Mouse (Mus musculus) limb, embryonic 12.5 days (tissue): Measurements from ENCODE around the gene Cbx7. TPM values are rescaled to one million over a fixed set of nuclear protein-coding genes. Genes with fewer than 3 reads are reported as not detected.

Experiments
- ATAC-seq: fragments of 200-750 bp; cut with Nextera tagmentation; 2 replicates; pipeline ENCODE4 v1.8.0; 2017; ENCODE audit warnings: low read depth, moderate TSS enrichment; ENCODE audit not compliant: insufficient number of reproducible peaks, insufficient read depth, low FRiP score, low TSS enrichment
- H3K27ac ChIP-seq: fragments of 300-500 bp; sonication (generic); 2 replicates; pipeline ENCODE4 v1.5.1; 2016; ENCODE audit warnings: mild to moderate bottlenecking, moderate library complexity
- H3K27me3 ChIP-seq: fragments of 300-500 bp; sonication (generic); 2 replicates; pipeline ENCODE4 v1.6.1; 2016; ENCODE audit warnings: mild to moderate bottlenecking, moderate library complexity
- H3K36me3 ChIP-seq: fragments of 300-500 bp; sonication (generic); 2 replicates; pipeline ENCODE4 v1.6.1; 2016; ENCODE audit warnings: mild to moderate bottlenecking, moderate library complexity
- H3K4me1 ChIP-seq: fragments of 300-500 bp; sonication (generic); replicated peaks from 2 replicates; pipeline ENCODE4 v1.6.1; 2016
- H3K4me2 ChIP-seq: fragments of 300-500 bp; sonication (generic); 2 replicates; pipeline ENCODE4 v1.6.1; 2016; ENCODE audit warnings: mild to moderate bottlenecking, moderate library complexity
- H3K4me3 ChIP-seq: fragments of 300-500 bp; sonication (generic); replicated peaks from 2 replicates; pipeline ENCODE4 v1.5.1; 2016; ENCODE audit warnings: mild to moderate bottlenecking
- H3K9ac ChIP-seq: fragments of 300-500 bp; sonication (generic); replicated peaks from 2 replicates; pipeline ENCODE4 v1.6.1; 2016; ENCODE audit warnings: mild to moderate bottlenecking, moderate library complexity
- H3K9me3 ChIP-seq: fragments of 300-500 bp; sonication (generic); 2 replicates; pipeline ENCODE4 v1.6.1; 2016; ENCODE audit warnings: mild to moderate bottlenecking, moderate library complexity
- WGBS: fragments of 180-500 bp; shearing (Covaris S2); methylation state at CpG from one replicate; pipeline ENCODE4 v1.1.7; 2016; 5-methylcytosine and 5-hydroxymethylcytosine counted together
- microRNA-seq: library from miRNA; unstranded; fragments of <30 nt; microRNA quantifications from one replicate; pipeline ENCODE4, GENCODE M21; 2017
- polyA plus RNA-seq: library from polyadenylated mRNA; unstranded; fragments of >200 nt; fragmentation: Nextera tagmentation; extraction: Ambion mirVana; gene quantifications from 2 replicates; pipeline ENCODE4 v1.2.1, GENCODE M21; 2016

The Cbx7 gene
- polyA plus RNA-seq, 1 experiment from 2014 or later = 2.0 TPM

DNA sequence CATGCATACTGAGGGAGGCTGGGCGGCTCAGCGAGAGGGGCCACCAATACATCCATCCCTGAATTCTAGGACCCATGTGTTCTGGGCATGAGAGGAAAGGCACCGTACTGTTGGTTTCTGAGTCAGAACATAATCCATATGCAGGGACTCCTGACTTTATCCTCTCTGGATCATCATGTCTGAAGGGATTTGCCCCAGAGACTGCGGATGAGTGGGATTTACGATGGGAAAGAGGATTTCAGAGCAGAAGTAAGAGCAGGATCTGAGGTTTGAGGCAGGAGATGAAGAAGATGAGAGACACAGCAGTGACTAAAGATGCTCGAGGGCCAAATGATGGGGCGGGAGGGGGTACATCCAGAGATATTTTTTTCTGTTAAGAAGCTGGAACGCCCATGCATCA is 97.4 kb downstream of the Cbx7 start:
- Histone ChIP-seq H3K4me2 (no peak overlapping the region), H3K4me1 (no peaks in the 10 kb centered on the region), H3K9me3 (0 out of 2 replicates have a peak, but pooled peaks cover 4% of the 10 kb centered on the region), H3K9ac (no peak overlapping the region), H3K36me3 (no peaks in the 10 kb centered on the region), H3K27ac (no peak overlapping the region), H3K27me3 (no peaks in the 10 kb centered on the region), H3K4me3 (no peak overlapping the region)
- no peak for ATAC-seq
- 90% methylated on average over 8 of the region's 8 CpGs for WGBS

DNA sequence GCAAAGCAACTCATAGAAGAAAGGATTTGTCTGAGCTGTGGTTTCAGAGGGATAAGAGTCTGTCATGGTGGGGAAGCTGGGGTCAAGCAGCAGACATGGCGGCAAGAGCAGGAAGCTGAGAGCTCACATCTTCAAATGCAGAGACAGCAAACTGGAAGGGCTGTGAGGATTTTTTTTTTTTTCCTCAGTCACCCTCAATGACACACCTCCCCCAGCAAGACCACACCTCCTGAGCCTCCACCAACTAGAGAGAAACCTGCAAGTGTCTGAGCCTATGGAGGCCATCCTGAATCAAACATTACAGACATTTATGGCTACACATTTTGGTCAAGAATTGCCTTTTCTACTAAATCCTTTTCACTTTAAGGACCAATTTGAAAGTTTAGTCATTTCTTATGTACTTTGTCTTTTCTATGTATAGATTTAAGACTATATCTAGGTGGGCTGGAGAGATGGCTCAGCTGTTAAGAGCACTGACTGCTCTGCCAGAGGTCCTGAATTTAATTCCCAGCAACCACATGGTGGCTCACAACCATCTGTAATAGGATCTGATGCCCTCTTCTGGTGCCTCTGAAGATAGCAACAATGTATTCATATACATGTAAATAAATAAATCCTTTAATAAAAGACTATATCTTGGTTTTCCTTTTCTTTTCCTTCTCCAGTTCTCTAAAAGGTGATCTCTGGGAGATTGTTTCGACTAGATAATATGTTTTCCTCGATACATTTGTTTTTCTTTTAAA is 103.5 kb downstream of the Cbx7 start:
- 0 out of 2 replicates have a peak, but pooled peaks cover 4% of the 10 kb centered on the region for H3K9me3 ChIP-seq
- H3K4me3 ChIP-seq = no peak overlapping the region
- ATAC-seq = no peak
- no peak overlapping the region for H3K4me2 ChIP-seq
- no peaks in the 10 kb centered on the region for H3K27me3 ChIP-seq
- no peaks in the 10 kb centered on the region for H3K36me3 ChIP-seq
- H3K27ac ChIP-seq = no peak overlapping the region
- no peak overlapping the region for H3K9ac ChIP-seq
- 79% methylated on average over 3 of the region's 3 CpGs for WGBS
- H3K4me1 ChIP-seq = no peaks in the 10 kb centered on the region

Small RNA genes lying within 50 kb of the gene (microRNA-seq; reads per million reads assigned to microRNA genes)
- gene Mir7213 = 2.1 reads per million

Other genes with a start within 250 kb of the Cbx7 start
- 6.1 and 6.6 TPM in 2 replicates for gene Sun2, start 228.6 kb downstream of the Cbx7 start, polyA plus RNA-seq
- gene Dnal4, start 193.3 kb downstream of the Cbx7 start, polyA plus RNA-seq = 71.0 and 71.2 TPM in 2 replicates
- gene Nptxr, start 166.4 kb downstream of the Cbx7 start, polyA plus RNA-seq = 2.0 and 2.3 TPM in 2 replicates
- not detected in 2 replicates for gene Npcd, start 136.9 kb downstream of the Cbx7 start, polyA plus RNA-seq
- 27.9 and 28.2 TPM in 2 replicates for gene Cbx6, start 136.4 kb downstream of the Cbx7 start, polyA plus RNA-seq
- gene Apobec3, start 79.5 kb downstream of the Cbx7 start, polyA plus RNA-seq = 11.0 and 11.8 TPM in 2 replicates
- 2.5 and 2.8 TPM in 2 replicates for gene Pdgfb, start 43.9 kb upstream of the Cbx7 start, polyA plus RNA-seq
- 3.9 and 4.1 TPM in 2 replicates for gene Syngr1, start 120.2 kb upstream of the Cbx7 start, polyA plus RNA-seq
- 981 and 1,001 TPM in 2 replicates for gene Rpl3, start 120.7 kb upstream of the Cbx7 start, polyA plus RNA-seq
- 49.2 and 49.3 TPM in 2 replicates for gene Tab1, start 162.0 kb upstream of the Cbx7 start, polyA plus RNA-seq
- 7.2 and 7.9 TPM in 2 replicates for gene Mgat3, start 202.6 kb upstream of the Cbx7 start, polyA plus RNA-seq